Mouse (Mus musculus) right cerebral cortex, adult 2 months (tissue): ENCODE results near the gene Gm11007.
"Not testable (repeated sequence)": the region's sequence is repeated elsewhere in the genome, so short reads cannot be mapped to it uniquely, and the experiment has no call there.

Experiments used
- DNase-seq, 2 experiments: peaks; one replicate each; pipeline ENCODE4 v3.0.0; 2021 to 2022; ENCODE audit warnings: low spot score in 2 of 2

Gm11007 gene

GRCm38 (mm10) chr2:175643678-175644077 is at the start of gene Gm11007:
Gm11007 (plus strand) TSS chr2:175643978.
- DNase-seq = not testable (repeated sequence)
